ENCODE assay signal across 8 mouse cellular contexts in the genomic region with DNA sequence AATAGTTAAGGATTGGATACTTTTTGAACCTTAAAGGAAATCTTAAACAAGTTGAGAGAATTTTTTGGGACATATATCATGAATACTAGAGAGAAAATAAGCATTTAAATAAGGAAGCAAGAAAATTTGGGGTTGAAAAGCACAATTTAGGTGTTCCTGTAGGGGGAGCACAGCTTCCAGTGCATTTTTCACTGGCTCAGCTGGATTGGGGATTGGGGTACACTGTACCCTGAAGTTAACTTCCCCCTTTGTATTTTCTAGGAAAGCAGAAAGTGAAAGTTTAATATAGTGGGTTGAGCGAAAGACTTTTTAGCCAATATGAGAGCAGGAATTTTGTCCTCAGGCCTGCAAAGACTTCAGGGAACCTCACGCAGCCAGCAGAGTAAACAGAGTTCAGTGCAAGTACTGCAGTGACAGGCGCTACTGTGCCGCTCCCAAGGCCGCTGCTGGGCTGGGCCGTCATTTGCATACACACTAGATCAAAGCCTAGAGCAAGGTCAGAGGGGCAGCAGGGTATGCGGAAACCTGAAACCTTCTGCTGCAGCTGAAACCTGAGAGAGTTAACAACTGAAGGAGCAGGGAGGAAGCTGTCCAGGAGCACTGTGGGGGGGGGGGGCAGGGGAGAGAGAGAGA.
DNase-seq lines count a peak whose midpoint lies in the region; ATAC-seq and TF ChIP-seq lines count a peak whose summit lies in the region.

No protein-coding gene starts in this region.

- ATAC-seq in granulocyte monocyte progenitor cell, adult 5-6 weeks (replicated peaks; ENCODE audit: poor library complexity, severe bottlenecking), result peak; percentile 87
- ATAC-seq in lung, postnatal 0 days, result peak; percentile 71

- TF ChIP-seq POLR2A in MEL (IDR thresholded peaks at IDR 0.05; ENCODE audit: control insufficient read depth in 1 of 2, insufficient read depth in 1 of 2, low read depth in 1 of 2, low read length in 2 of 2, poor library complexity in 1 of 2), result no peak

- no peaks in the 10 kb centered on the region for H3K9me3 ChIP-seq in MEL (replicated peaks; ENCODE audit: insufficient read depth, low read length)
- H3K9me3 ChIP-seq in lung, postnatal 0 days (ENCODE audit: low read length), result no peaks in the 10 kb centered on the region

- WGBS in lung, postnatal 0 days, result 5% methylated on average over 7 of the region's 7 CpGs

- no peaks in the 10 kb centered on the region for H3K36me3 ChIP-seq in MEL (ENCODE audit: control insufficient read depth in 1 of 2, insufficient read depth in 2 of 2, low read length in 2 of 2)
- no peaks in the 10 kb centered on the region for H3K36me3 ChIP-seq in lung, postnatal 0 days (ENCODE audit: insufficient read depth, low read length)

- no peaks in the 10 kb centered on the region for H3K27me3 ChIP-seq in MEL (ENCODE audit: control insufficient read depth in 1 of 2, insufficient read depth in 2 of 2, low read length in 2 of 2)
- H3K27me3 ChIP-seq in lung, postnatal 0 days (replicated peaks; ENCODE audit: insufficient read depth, low read length), result no peaks in the 10 kb centered on the region

- DNase-seq in MEL (ENCODE audit: low read depth, low spot score), result peak; percentile 57
- DNase-seq in adrenal gland, postnatal 10 days, result peak; percentile 47
- DNase-seq in kidney, adult 9 months, result peak; percentile 18
- DNase-seq in lung, postnatal 0 days (ENCODE audit: low spot score), result peak; percentile 46
- DNase-seq in testis, postnatal 14 days (ENCODE audit: low spot score), result peak; percentile 3
- DNase-seq in urinary bladder, adult 2 months (ENCODE audit: low spot score), result no peak
- no peak for DNase-seq in gastrocnemius, postnatal 25 days

- H3K4me3 ChIP-seq in MEL (ENCODE audit: control insufficient read depth in 1 of 2, insufficient read depth in 1 of 2, low read depth in 2 of 2, low read length in 2 of 2), result peak overlapping the region; percentile 44 to 53
- no peak overlapping the region; the same call in 1 of the 2 replicates for H3K4me3 ChIP-seq in lung, postnatal 0 days (ENCODE audit: low read depth, low read length)

- H3K4me1 ChIP-seq in MEL (ENCODE audit: control insufficient read depth in 1 of 2, insufficient read depth in 2 of 2, low read length in 2 of 2), result no peaks in the 10 kb centered on the region
- no peaks in the 10 kb centered on the region for H3K4me1 ChIP-seq in lung, postnatal 0 days (ENCODE audit: insufficient read depth, low read depth, low read length)

- peak; percentile 23 to 40 (median 25); a peak in 3 of 6 replicates for TF ChIP-seq CTCF in MEL (IDR thresholded peaks at IDR 0.05 in 2 of 3, conservative IDR thresholded peaks at IDR 0.05 in 1 of 3; ENCODE audit: control insufficient read depth in 1 of 3, insufficient read depth in 1 of 3, low read depth in 2 of 3, low read length in 3 of 3, poor library complexity in 1 of 3, severe bottlenecking in 1 of 3)
- peak; percentile 30 for TF ChIP-seq CTCF in lung, postnatal 0 days (IDR thresholded peaks at IDR 0.05)

- no peak overlapping the region for H3K27ac ChIP-seq in MEL (ENCODE audit: control insufficient read depth, low read depth, low read length)
- no peak overlapping the region for H3K27ac ChIP-seq in lung, postnatal 0 days (ENCODE audit: low read length)

- TF ChIP-seq EP300 in MEL (IDR thresholded peaks at IDR 0.05; ENCODE audit: low read depth in 1 of 2, low read length in 2 of 2), result no peak
- no peak for TF ChIP-seq EP300 in lung, postnatal 0 days (IDR thresholded peaks at IDR 0.05)

- H3K9ac ChIP-seq in MEL (ENCODE audit: control insufficient read depth, low read depth, low read length, poor library complexity, severe bottlenecking), result peak overlapping the region; percentile 43
- H3K9ac ChIP-seq in lung, postnatal 0 days (replicated peaks; ENCODE audit: low read depth), result no peak overlapping the region

- no peaks in the 10 kb centered on the region for H3K79me2 ChIP-seq in MEL (ENCODE audit: control insufficient read depth, insufficient read depth, low read length, poor library complexity)

- H3K4me2 ChIP-seq in lung, postnatal 0 days (replicated peaks; ENCODE audit: low read depth, low read length), result 0 out of 2 replicates have a peak overlapping the region, but pooled peaks have one; percentile 25

- TF ChIP-seq RAD21 in MEL (IDR thresholded peaks at IDR 0.05; ENCODE audit: low read depth, low read length), result peak; percentile 18

TF ChIP-seq in MEL, 35 proteins besides CTCF, POLR2A, EP300 and RAD21:
- TF ChIP-seq USF1 (IDR thresholded peaks at IDR 0.05; ENCODE audit: low read depth, low read length) (no peak), MYC (IDR thresholded peaks at IDR 0.05; ENCODE audit: low read depth, low read length) (no peak), TBP (IDR thresholded peaks at IDR 0.05; ENCODE audit: low read depth, low read length) (no peak), USF2 (IDR thresholded peaks at IDR 0.05; ENCODE audit: borderline replicate concordance in 1 of 2, insufficient read depth in 1 of 2, low read depth in 1 of 2, low read length in 2 of 2) (no peak), NELFE (IDR thresholded peaks at IDR 0.05; ENCODE audit: low read depth, low read length) (no peak), MEF2A (IDR thresholded peaks at IDR 0.05; ENCODE audit: extremely low read depth, insufficient replicate concordance, low read depth, low read length, poor library complexity, severe bottlenecking) (no peak), E2F4 (IDR thresholded peaks at IDR 0.05; ENCODE audit: borderline replicate concordance, low read depth, low read length) (no peak)
TF ChIP-seq in MEL: peak in this region for 0.

Comparison
In these comparisons a context has a peak if more than half of its experiments do, and no peak if none do; other contexts are left out.
1. DNase-seq: peak in MEL (single experiment), adrenal gland, postnatal 10 days (single experiment), kidney, adult 9 months (single experiment), lung, postnatal 0 days (single experiment) and testis, postnatal 14 days (single experiment); none in urinary bladder, adult 2 months (single experiment) and gastrocnemius, postnatal 25 days (single experiment).